Mouse (Mus musculus) lung, adult 2 months (tissue): ENCODE results near the gene Ubxn10.

ENCODE experiments used
- CTCF ChIP-seq: fragments of 200-500 bp; IDR thresholded peaks from 2 replicates; pipeline ENCODE4 v1.5.1; 2011; ENCODE audit warnings: mild to moderate bottlenecking, low read length, control low read depth; ENCODE audit not compliant: insufficient read depth
- POLR2A ChIP-seq: fragments of 200-500 bp; IDR thresholded peaks from 2 replicates; pipeline ENCODE4 v1.6.1; 2011; ENCODE audit warnings: low read depth, mild to moderate bottlenecking, control low read depth, low read length, borderline replicate concordance; ENCODE audit errors: extremely low read depth

DNA sequence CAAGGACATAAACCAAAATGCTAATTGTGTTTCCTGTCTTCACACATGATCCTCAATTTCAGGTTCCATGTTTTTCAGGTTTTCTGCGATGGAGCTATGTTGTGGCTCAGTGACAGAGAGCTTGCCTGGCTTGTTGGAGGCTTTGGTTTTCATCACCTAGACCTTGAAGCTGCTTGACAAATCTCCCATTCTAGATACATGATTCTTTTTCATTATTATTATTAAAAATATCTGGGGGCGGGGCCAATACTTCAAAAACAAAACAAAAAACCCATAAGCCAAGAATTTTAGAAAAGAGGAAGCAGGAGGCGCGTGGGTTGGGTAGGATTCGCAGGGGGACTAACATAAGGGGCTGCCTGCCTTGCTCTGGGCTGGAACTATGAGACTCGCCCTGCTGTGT lies 38.5 kb upstream of the Ubxn10 start, which contains the start of gene Pla2g2d:
- TF ChIP-seq CTCF (no peak), POLR2A (no peak)
